Mouse (Mus musculus): ENCODE measurements around the gene H2afx.
"Not testable (repeated sequence)": the region's sequence is repeated elsewhere in the genome, so short reads cannot be mapped to it uniquely, and the experiment has no call there.

Gene H2afx

GRCm38 (mm10) chr9:44318826-44319095, 15.7 kb upstream of the H2afx start:
- DNase-seq (ENCODE audit: low spot score): no peak

GRCm38 (mm10) chr9:44319105-44319886, 15.2 kb upstream of the H2afx start:
- DNase-seq (ENCODE audit: low spot score): no peak

DNA sequence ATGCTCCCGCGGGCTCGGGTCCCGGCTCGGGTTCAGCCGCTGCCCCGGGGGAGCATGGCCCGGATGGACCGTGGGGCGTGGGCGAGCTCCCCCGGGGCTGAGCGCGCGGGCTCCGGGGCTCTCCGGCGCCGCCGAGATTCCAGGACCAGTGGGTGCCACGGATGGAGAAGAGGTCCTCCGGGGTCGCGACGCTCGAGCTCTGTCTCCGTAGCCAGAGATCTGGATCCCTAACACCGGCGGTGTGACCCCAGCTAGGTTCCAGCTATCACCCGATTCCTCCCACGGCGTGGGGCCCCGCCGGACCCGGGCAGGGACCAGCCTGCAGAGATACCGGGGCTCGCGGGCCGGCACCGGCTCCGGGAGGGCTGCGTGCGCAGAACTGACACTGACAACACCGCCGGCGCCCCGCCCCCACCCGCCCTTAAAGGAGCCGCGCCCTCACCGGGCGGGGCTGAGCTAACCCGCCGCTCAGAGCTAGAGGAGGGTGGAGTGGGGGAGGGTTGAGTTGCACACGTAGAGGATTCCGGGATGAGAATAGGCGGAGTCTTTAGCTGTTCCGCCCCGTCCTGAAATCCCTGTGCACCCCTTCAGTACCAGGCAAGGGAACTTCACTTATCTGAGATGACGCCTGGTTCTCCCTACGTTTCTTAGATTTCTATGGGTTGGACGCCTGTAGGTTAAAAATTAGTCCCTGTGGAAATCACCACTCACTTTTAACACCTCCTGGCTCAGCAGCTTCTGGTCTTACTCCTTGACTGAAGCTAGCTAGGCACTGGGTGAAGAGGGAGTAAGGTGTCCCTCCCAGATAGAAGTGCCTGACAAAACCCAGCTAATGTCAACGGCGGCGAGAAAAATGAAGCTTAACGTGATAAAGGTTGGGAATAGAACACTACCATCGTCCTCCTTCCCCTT, 14.4 kb upstream of the H2afx start, which contains the start of gene C2cd2l:
Gene C2cd2l, minus strand, starts transcription at position 399 of the 912 bp plus-strand sequence.
- DNase-seq (ENCODE audit: low spot score): peak; percentile 96

GRCm38 (mm10) chr9:44320799-44321133, 13.7 kb upstream of the H2afx start:
- no peak for DNase-seq (ENCODE audit: low spot score)

DNA sequence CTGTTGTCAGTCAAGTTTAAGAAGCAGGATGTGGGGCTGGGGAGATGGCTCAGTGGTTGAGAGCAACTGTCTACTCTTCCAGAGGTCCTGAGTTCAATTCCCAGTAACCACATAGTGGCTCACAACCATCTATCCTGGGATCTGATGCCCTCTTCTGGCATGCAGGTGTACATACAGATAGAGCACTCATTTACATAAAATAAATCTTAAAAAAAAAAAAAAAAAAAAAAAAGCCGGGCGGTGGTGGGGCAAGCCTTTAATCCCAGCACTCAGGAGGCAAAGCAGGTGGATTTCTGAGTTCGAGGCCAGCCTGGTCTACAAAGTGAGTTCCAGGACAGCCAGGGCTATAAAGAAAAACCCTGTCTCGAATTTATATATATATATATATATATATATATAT, 10.8 kb upstream of the H2afx start:
- not testable (repeated sequence) for DNase-seq (ENCODE audit: low spot score)

GRCm38 (mm10) chr9:44324147-44324546, 10.3 kb upstream of the H2afx start:
- no peak for DNase-seq (ENCODE audit: low spot score)

GRCm38 (mm10) chr9:44325032-44325767, 9.3 kb upstream of the H2afx start:
- DNase-seq (ENCODE audit: low spot score): not testable (repeated sequence)

DNA sequence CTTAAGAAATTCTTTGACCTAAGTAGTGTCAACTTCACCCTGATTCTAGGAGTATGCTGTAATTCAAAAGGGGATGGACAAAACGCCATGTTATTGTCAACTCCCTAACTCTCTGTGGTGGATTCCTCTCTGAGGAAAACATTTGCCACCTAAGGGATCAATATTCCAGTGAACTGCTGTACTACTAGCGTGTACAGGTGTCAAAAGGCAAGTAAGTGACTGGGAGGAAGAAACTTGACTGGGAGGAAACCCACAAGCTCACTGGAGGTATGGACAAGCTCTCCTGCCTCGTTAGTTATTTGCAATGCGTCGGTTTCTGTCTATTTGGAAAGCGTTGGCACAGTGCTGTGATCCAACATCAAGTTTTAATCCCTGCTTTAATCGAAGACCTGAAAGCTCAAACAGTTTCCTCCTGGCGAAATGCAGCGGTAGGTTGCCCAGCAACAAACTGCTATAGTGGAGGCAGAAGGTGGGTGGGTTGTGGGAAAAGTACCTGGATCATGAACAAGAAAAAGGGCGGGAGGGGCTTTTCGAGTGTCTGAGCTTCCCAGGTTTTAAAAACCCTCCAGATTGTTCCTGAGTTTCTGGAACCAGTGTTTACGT, 8.6 kb upstream of the H2afx start, which contains the start of gene Dpagt1:
Gene Dpagt1, plus strand, starts transcription at position 252 of the 603 bp plus-strand sequence.
- no peak for DNase-seq (ENCODE audit: low spot score)

DNA sequence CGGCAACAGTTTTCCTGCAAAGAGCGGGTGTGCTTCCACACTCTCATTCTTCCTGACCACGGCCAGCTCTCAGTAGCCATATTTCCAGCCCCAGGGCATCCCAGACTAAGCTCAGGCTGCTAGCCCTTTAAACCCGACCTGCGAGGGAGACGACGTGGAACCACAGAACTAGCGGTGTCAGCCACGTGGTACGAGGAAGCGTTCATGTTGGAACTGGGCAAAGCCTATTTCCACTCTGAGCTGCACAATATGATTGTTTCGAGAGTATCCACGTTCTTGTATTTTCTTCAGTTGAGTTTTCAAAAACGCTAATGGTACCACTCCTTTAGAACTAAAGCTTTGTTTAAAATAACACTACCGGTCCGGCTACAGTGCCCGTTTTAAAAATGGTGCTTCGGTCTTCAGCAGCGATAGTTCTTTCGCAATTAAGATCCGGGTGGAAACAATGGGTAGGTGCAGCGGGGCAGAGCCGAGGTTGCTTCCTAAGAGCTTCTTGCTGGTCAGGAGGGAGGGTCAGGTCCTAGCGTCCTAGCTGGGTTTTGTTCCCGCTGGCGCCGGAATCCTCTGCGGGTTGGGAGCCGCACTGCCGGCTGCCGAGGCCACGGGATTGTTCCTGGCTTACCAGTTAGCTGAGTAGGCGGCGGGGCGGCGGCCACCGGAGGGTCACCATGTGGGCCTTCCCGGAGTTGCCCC, 8.0 kb upstream of the H2afx start:
- DNase-seq (ENCODE audit: low spot score): peak; percentile 92

DNA sequence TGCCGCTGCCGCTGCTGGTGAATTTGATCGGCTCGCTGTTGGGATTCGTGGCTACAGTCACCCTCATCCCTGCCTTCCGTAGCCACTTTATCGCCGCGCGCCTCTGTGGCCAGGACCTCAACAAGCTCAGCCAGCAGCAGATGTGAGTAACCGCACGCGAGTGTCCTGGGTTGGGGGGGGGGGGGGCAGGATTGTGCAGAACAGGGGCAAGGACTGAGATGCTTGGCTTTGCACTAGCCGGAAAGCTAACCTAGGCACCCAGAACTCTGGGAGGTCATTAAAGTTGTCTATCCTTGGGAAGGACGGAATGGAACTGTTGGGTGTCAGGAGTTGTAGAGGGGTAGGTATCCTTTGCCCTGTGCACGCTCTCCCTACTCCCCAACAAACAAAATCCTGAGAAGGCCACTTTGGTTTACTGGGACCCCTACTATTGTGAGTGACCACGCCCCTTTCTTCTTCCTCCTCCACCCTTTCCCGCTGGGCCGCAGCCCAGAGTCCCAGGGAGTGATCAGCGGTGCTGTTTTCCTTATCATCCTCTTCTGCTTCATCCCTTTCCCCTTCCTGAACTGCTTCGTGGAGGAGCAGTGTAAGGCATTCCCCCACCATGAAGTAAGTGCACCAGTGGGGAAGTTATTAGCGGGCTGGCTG, 7.3 kb upstream of the H2afx start:
- DNase-seq (ENCODE audit: low spot score): peak; percentile 62

DNA sequence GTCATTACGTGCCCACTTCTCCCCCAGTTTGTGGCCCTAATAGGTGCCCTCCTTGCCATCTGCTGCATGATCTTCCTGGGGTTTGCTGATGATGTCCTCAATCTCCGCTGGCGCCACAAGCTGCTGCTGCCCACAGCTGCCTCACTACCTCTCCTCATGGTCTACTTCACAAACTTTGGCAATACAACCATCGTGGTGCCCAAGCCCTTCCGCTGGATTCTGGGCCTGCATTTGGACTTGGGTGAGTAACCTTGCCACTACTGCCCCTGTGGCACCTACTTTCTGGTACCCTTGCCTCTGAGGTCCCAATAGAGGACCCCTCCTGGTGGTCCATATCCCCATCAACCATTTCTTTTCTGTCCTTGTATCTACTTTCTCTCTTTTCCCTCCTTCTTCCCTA, 6.6 kb upstream of the H2afx start:
- DNase-seq (ENCODE audit: low spot score): no peak

GRCm38 (mm10) chr9:44330736-44331135, 3.8 kb upstream of the H2afx start:
- no peak for DNase-seq (ENCODE audit: low spot score)

GRCm38 (mm10) chr9:44332918-44333638, 1.4 kb upstream of the H2afx start:
- DNase-seq (ENCODE audit: low spot score): no peak

DNA sequence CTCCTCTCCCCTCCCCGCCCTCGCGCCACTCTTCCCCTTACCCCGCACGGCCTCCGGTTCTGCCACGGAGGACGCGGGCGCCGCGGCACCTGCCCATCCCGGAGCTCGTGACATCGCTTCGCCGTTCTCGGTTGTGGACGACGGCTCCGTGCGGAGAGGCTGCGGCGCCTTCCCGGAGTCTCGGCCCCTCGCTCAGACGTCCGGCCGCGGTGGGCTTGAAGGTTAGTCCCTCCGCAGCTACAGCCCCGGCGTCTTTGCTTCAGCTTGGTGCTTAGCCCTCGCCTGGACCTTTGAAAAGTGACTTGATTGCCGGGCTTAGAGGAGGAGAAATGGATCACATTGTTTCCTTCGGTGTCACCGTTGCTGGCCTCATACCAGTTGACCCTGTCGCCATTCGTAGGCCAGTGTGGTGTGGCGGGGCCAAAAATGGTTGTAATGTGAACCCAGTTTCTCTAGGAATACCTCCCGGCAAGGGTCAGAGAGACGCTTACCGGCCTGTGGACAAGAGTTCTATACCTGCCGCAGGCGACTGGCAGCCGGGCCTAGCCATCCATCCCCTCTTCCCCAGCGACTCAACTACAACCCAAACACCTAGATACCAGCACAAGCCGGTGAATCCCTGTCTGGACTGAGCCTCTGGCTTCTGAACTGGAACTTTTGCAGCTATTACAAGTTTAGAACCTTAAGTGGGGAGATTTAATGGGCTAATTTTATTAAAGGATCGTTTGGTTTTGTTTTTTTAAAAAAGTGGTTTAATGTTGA, 1.0 kb downstream of the H2afx start:
- no peak for DNase-seq (ENCODE audit: low spot score)

- DNase-seq (ENCODE audit: low spot score): no peak
These were observed 1.6 kb downstream of the H2afx start for GRCm38 (mm10) chr9:44336093-44336406.

DNA sequence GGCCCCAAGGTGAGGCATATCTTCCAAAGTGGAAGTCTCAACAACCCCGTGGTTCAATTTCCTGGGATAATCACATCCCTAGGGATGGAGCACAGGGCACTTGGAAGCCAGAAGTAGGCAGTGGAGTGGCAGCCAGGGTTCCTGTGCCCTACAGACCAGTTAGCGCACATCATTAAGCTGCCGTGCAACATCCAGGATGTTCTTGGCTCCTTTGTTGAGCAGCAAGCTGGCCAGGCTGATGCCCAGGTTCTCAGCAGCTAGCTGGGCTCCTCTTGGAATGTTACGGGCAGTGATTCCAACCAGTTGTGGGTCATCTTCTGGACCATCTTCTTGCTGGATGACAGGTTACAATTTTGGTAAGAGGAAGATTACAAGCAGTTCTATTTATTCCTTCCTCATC, 2.0 kb downstream of the H2afx start:
- not testable (repeated sequence) for DNase-seq (ENCODE audit: low spot score)

DNA sequence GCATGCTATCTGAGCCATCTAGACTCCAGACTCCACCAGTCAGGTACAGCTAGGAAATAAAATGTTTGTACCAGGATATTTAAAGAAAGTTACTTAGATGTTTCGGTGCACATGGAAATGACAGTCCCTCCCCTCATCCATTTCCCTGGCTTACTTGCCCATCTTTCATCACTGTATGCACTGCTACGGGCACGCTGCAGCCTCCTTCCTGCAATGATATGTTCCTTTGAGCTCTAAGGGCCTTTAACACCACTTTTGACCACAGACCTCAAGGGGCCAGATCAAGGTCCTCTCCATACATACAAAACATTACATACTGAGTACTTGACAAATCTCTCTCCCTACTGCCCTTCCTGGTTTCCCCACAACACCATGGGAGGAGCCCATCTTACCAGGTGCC, 2.5 kb downstream of the H2afx start:
- DNase-seq (ENCODE audit: low spot score): no peak

GRCm38 (mm10) chr9:44337436-44338169, 3.1 kb downstream of the H2afx start:
- no peak for DNase-seq (ENCODE audit: low spot score)

GRCm38 (mm10) chr9:44338574-44338973, 4.1 kb downstream of the H2afx start:
- DNase-seq (ENCODE audit: low spot score): no peak
